In genomic region chr11:69012071-69012601, GRCm38 (mm10) we compare ENCODE assay signal across 8 mouse cellular contexts. TPM values are rescaled to one million over a fixed set of nuclear protein-coding genes. Genes with fewer than 3 reads are reported as not detected.
A peak's percentile ranks its signal among the peaks of the same experiment; 100 is the strongest.
DNase-seq lines count a peak whose midpoint lies in the region; ATAC-seq and TF ChIP-seq lines count a peak whose summit lies in the region.

No protein-coding gene starts in this region.

- H3K9me3 ChIP-seq in G1E (replicated peaks): no peaks in the 10 kb centered on the region
- H3K9me3 ChIP-seq in forebrain, postnatal 0 days (ENCODE audit: low read length): no peaks in the 10 kb centered on the region
- no peaks in the 10 kb centered on the region for H3K9me3 ChIP-seq in lung, embryonic 16.5 days (ENCODE audit: control insufficient read depth, low read length)

- peak; percentile 47; the same call in 1 of the 2 replicates for ATAC-seq in G1E (ENCODE audit: extremely low read depth, insufficient number of reproducible peaks, low FRiP score, poor library complexity, severe bottlenecking)
- ATAC-seq in forebrain, postnatal 0 days: peak; percentile 74
- peak; percentile 67 for ATAC-seq in lung, embryonic 16.5 days (ENCODE audit: low read depth)

- peak overlapping the region; percentile 60 for H3K9ac ChIP-seq in forebrain, postnatal 0 days
- H3K9ac ChIP-seq in lung, embryonic 16.5 days (ENCODE audit: low read length): peak overlapping the region; percentile 64

- H3K4me2 ChIP-seq in forebrain, postnatal 0 days (ENCODE audit: low read depth): peak overlapping the region; percentile 72
- peak overlapping the region; percentile 79 for H3K4me2 ChIP-seq in lung, embryonic 16.5 days (ENCODE audit: low read depth, low read length)

- WGBS in forebrain, postnatal 0 days: 1% methylated on average over 18 of the region's 18 CpGs
- WGBS in lung, embryonic 16.5 days: 1% methylated on average over 18 of the region's 18 CpGs

- H3K4me1 ChIP-seq in G1E (ENCODE audit: insufficient read depth, low read depth, low read length): peaks cover 43% of the 10 kb centered on the region
- peaks cover 11% of the 10 kb centered on the region for H3K4me1 ChIP-seq in forebrain, postnatal 0 days (ENCODE audit: insufficient read depth)
- peaks cover 19% of the 10 kb centered on the region for H3K4me1 ChIP-seq in lung, embryonic 16.5 days (replicated peaks; ENCODE audit: control insufficient read depth, insufficient read depth, low read length)

- H3K27ac ChIP-seq in forebrain, postnatal 0 days (ENCODE audit: low read depth, low read length): peak overlapping the region; percentile 83
- peak overlapping the region; percentile 63 for H3K27ac ChIP-seq in lung, embryonic 16.5 days (ENCODE audit: low read length)

- no peak for TF ChIP-seq CTCF in G1E (IDR thresholded peaks at IDR 0.05; ENCODE audit: low read depth, low read length)
- TF ChIP-seq CTCF in forebrain, postnatal 0 days (IDR thresholded peaks at IDR 0.05; ENCODE audit: low read depth): no peak

- peaks cover 2% of the 10 kb centered on the region for H3K36me3 ChIP-seq in G1E (replicated peaks)
- H3K36me3 ChIP-seq in forebrain, postnatal 0 days (ENCODE audit: insufficient read depth): no peaks in the 10 kb centered on the region
- no peaks in the 10 kb centered on the region for H3K36me3 ChIP-seq in lung, embryonic 16.5 days (ENCODE audit: control insufficient read depth, insufficient read depth, low read length)

- H3K27me3 ChIP-seq in G1E (ENCODE audit: insufficient read depth, low read length): no peaks in the 10 kb centered on the region
- no peaks in the 10 kb centered on the region for H3K27me3 ChIP-seq in forebrain, postnatal 0 days (ENCODE audit: insufficient read depth, low read length)
- H3K27me3 ChIP-seq in lung, embryonic 16.5 days (ENCODE audit: control insufficient read depth, insufficient read depth, low read depth, low read length): no peaks in the 10 kb centered on the region

- peak; percentile 33 for DNase-seq in G1E (ENCODE audit: low spot score)
- DNase-seq in cerebellum, adult 18-20 months: peak; percentile 87 to 95
- DNase-seq in forebrain, postnatal 0 days: peak; percentile 93
- DNase-seq in heart, postnatal 4 days: peak; percentile 89
- DNase-seq in layer of hippocampus, adult 9-10 months (ENCODE audit: low spot score): peak; percentile 85
- DNase-seq in ovary, postnatal 10 days (ENCODE audit: low spot score): peak; percentile 49
- DNase-seq in thymus, postnatal 10 days (ENCODE audit: low spot score in 2 of 2): peak; percentile 75 to 82

- H3K4me3 ChIP-seq in G1E (ENCODE audit: low read depth, low read length): peak overlapping the region; percentile 68
- peak overlapping the region; percentile 51 for H3K4me3 ChIP-seq in forebrain, postnatal 0 days (ENCODE audit: low read depth, low read length)
- peak overlapping the region; percentile 59 for H3K4me3 ChIP-seq in lung, embryonic 16.5 days (ENCODE audit: low read length)

RNA-seq across cellular contexts. Expression of gene Ctc1, which starts 3.6 kb away (rescaled TPM):
- total RNA-seq in G1E (2014; fragmentation: Nextera tagmentation) (83.8 and 96.5 TPM in 2 replicates), G1E (2017) (15.2 and 19.9 TPM in 2 replicates)
- 73.4 and 104 TPM in 2 replicates for polyA plus RNA-seq in G1E (2012)
- 51.0 and 63.6 TPM in 2 replicates for total RNA-seq in forebrain, postnatal 0 days (2014; rRNA removed)
- polyA plus RNA-seq in forebrain, postnatal 0 days (2015; fragmentation: Nextera tagmentation; extraction: Ambion mirVana): 41.0 and 47.1 TPM in 2 replicates
- total RNA-seq in heart, postnatal 4 days (2021): 10 to 100 TPM; 36.8 to 37.7 TPM
- polyA plus RNA-seq in lung, embryonic 16.5 days (2015; fragmentation: Nextera tagmentation; extraction: Ambion mirVana): 47.6 and 53.3 TPM in 2 replicates

RNA-seq across cellular contexts. Expression of gene Pfas, which starts 3.9 kb away (rescaled TPM):
- 83.4 and 107 TPM in 2 replicates for total RNA-seq in G1E (2014; fragmentation: Nextera tagmentation)
- 34.4 and 36.2 TPM in 2 replicates for total RNA-seq in G1E (2017)
- polyA plus RNA-seq in G1E (2012): 41.3 and 62.8 TPM in 2 replicates
- total RNA-seq in forebrain, postnatal 0 days (2014; rRNA removed): 22.9 and 29.7 TPM in 2 replicates
- polyA plus RNA-seq in forebrain, postnatal 0 days (2015; fragmentation: Nextera tagmentation; extraction: Ambion mirVana): 9.8 and 14.2 TPM in 2 replicates
- total RNA-seq in heart, postnatal 4 days (2021): 10 to 100 TPM; 14.3 to 14.5 TPM
- 26.2 and 27.0 TPM in 2 replicates for polyA plus RNA-seq in lung, embryonic 16.5 days (2015; fragmentation: Nextera tagmentation; extraction: Ambion mirVana)

RNA-seq across cellular contexts. Expression of gene Aurkb, which starts 33.3 kb away (rescaled TPM):
- 176 and 241 TPM in 2 replicates for total RNA-seq in G1E (2014; fragmentation: Nextera tagmentation)
- total RNA-seq in G1E (2017): 117 and 133 TPM in 2 replicates
- polyA plus RNA-seq in G1E (2012): 296 TPM in 2 replicates
- total RNA-seq in forebrain, postnatal 0 days (2014; rRNA removed): 8.5 and 12.5 TPM in 2 replicates
- polyA plus RNA-seq in forebrain, postnatal 0 days (2015; fragmentation: Nextera tagmentation; extraction: Ambion mirVana): 11.5 and 13.9 TPM in 2 replicates
- 10 to 100 TPM; 38.0 to 43.3 TPM for total RNA-seq in heart, postnatal 4 days (2021)
- 183 and 189 TPM in 2 replicates for polyA plus RNA-seq in lung, embryonic 16.5 days (2015; fragmentation: Nextera tagmentation; extraction: Ambion mirVana)

RNA-seq across cellular contexts. Expression of gene Rangrf, which starts 37.2 kb away (rescaled TPM):
- total RNA-seq in G1E (2014; fragmentation: Nextera tagmentation) (16.1 and 21.8 TPM in 2 replicates), G1E (2017) (16.2 and 18.4 TPM in 2 replicates)
- polyA plus RNA-seq in G1E (2012): 7.8 and 8.1 TPM in 2 replicates
- total RNA-seq in forebrain, postnatal 0 days (2014; rRNA removed): 21.7 and 28.9 TPM in 2 replicates
- 23.7 and 25.6 TPM in 2 replicates for polyA plus RNA-seq in forebrain, postnatal 0 days (2015; fragmentation: Nextera tagmentation; extraction: Ambion mirVana)
- 10 to 100 TPM; 41.0 to 44.7 TPM for total RNA-seq in heart, postnatal 4 days (2021)
- 36.7 and 40.3 TPM in 2 replicates for polyA plus RNA-seq in lung, embryonic 16.5 days (2015; fragmentation: Nextera tagmentation; extraction: Ambion mirVana)

RNA-seq across cellular contexts. Expression of gene Slc25a35, which starts 44.2 kb away (rescaled TPM):
- 5.2 and 5.8 TPM in 2 replicates for total RNA-seq in G1E (2014; fragmentation: Nextera tagmentation)
- 0.93 and 1.1 TPM in 2 replicates for total RNA-seq in G1E (2017)
- polyA plus RNA-seq in G1E (2012): 1.2 and 1.3 TPM in 2 replicates
- 1.3 and 1.4 TPM in 2 replicates for total RNA-seq in forebrain, postnatal 0 days (2014; rRNA removed)
- polyA plus RNA-seq in forebrain, postnatal 0 days (2015; fragmentation: Nextera tagmentation; extraction: Ambion mirVana): 1.3 and 1.4 TPM in 2 replicates
- total RNA-seq in heart, postnatal 4 days (2021): 1 to 10 TPM in 1 of 2 experiments, under 1 TPM in 1; 0.91 to 1.4 TPM
- 2.9 and 3.3 TPM in 2 replicates for polyA plus RNA-seq in lung, embryonic 16.5 days (2015; fragmentation: Nextera tagmentation; extraction: Ambion mirVana)

Comparison
In these comparisons a context has a peak if more than half of its experiments do, and no peak if none do; other contexts are left out.
1. Peak in every context shown above with its lines: DNase-seq, ATAC-seq, H3K4me3 ChIP-seq and H3K27ac ChIP-seq.
2. DNase-seq: peak in every context shown above with its lines; median percentile 93 in forebrain, postnatal 0 days; 91 in cerebellum, adult 18-20 months; 89 in heart, postnatal 4 days; 85 in layer of hippocampus, adult 9-10 months; 78 in thymus, postnatal 10 days; 49 in ovary, postnatal 10 days; 33 in G1E.